Mouse (Mus musculus) CH12.LX (cell line): ENCODE data around the gene Rfx5. TPM values are rescaled to one million over a fixed set of nuclear protein-coding genes. Genes with fewer than 3 reads are reported as not detected.

Source experiments
- DNase-seq: peaks from one replicate; pipeline ENCODE4 v3.0.0-alpha.2; 2013; ENCODE audit errors: extremely low read depth
- H3K27ac ChIP-seq: 2 replicates; pipeline ENCODE4 v1.5.1; 2012; ENCODE audit warnings: low read depth, mild to moderate bottlenecking, control low read depth, moderate library complexity; ENCODE audit not compliant: insufficient read depth
- H3K27me3 ChIP-seq: replicated peaks from 2 replicates; pipeline ENCODE3; 2012; ENCODE audit warnings: inconsistent platforms
- H3K36me3 ChIP-seq, 2 experiments: replicated peaks in 1 of 2; 2 replicates each; pipeline versions ENCODE3 to v1.6.1; 2012; ENCODE audit warnings: inconsistent platforms in 1 of 2, low read length in 1 of 2, mild to moderate bottlenecking in 1 of 2, mixed read lengths in 1 of 2, moderate library complexity in 1 of 2; ENCODE audit not compliant: control insufficient read depth in 1 of 2, insufficient read depth in 1 of 2
- H3K4me1 ChIP-seq, 2 experiments: 2 replicates each; pipeline ENCODE4 v1.6.1; 2012; ENCODE audit warnings: inconsistent platforms in 1 of 2, moderate library complexity in 1 of 2; ENCODE audit not compliant: insufficient read depth in 2 of 2, control insufficient read depth in 1 of 2
- H3K4me2 ChIP-seq: 2 replicates; pipeline ENCODE4 v1.6.1; 2012; ENCODE audit warnings: low read depth, mild to moderate bottlenecking, control low read depth; ENCODE audit not compliant: poor library complexity, insufficient read depth, severe bottlenecking
- H3K4me3 ChIP-seq, 3 experiments: fragments of 150-350 bp in 1 of 3; sonication (generic) in 1 of 3; replicated peaks in 1 of 3; 2 replicates each; pipeline versions ENCODE3 to v1.5.1; 2011 to 2012; ENCODE audit warnings: low read depth in 2 of 3, low read length in 2 of 3, mild to moderate bottlenecking in 2 of 3, moderate library complexity in 2 of 3, control low read depth in 1 of 3, improper control_type of control experiment in 1 of 3, inconsistent platforms in 1 of 3, mixed read lengths in 1 of 3; ENCODE audit not compliant: poor library complexity in 1 of 3
- H3K79me2 ChIP-seq: replicated peaks from 2 replicates; pipeline ENCODE4 v1.6.1; 2012; ENCODE audit warnings: mild to moderate bottlenecking, moderate library complexity; ENCODE audit not compliant: control insufficient read depth, poor library complexity, insufficient read depth, severe bottlenecking; ENCODE audit errors: extremely low read depth
- H3K9ac ChIP-seq: 2 replicates; pipeline ENCODE4 v1.6.1; 2012; ENCODE audit warnings: low read depth, mild to moderate bottlenecking, control low read depth, moderate library complexity; ENCODE audit not compliant: insufficient read depth
- H3K9me3 ChIP-seq: replicated peaks from 2 replicates; pipeline ENCODE3; 2012; ENCODE audit warnings: low read length, inconsistent platforms, mixed read lengths
- BHLHE40 ChIP-seq: IDR thresholded peaks from 2 replicates; pipeline ENCODE4 v1.6.1; 2011; ENCODE audit warnings: mild to moderate bottlenecking, low read depth, low read length, improper control_type of control experiment
- CHD1 ChIP-seq: IDR thresholded peaks from 2 replicates; pipeline ENCODE4 v1.6.1; 2012; ENCODE audit warnings: low read depth, low read length, improper control_type of control experiment, inconsistent platforms
- CHD2 ChIP-seq: IDR thresholded peaks from 2 replicates; pipeline ENCODE4 v1.6.1; 2011; ENCODE audit warnings: low read length, improper control_type of control experiment
- CTCF ChIP-seq, 2 experiments: IDR thresholded peaks in 1 of 2; conservative IDR thresholded peaks in 1 of 2; 2 replicates each; pipeline ENCODE4 v1.5.1; 2011 to 2012; ENCODE audit warnings: low read depth in 2 of 2, low read length in 2 of 2, improper control_type of control experiment in 1 of 2, inconsistent platforms in 1 of 2, mild to moderate bottlenecking in 1 of 2, moderate library complexity in 1 of 2
- E2F4 ChIP-seq: IDR thresholded peaks from 2 replicates; pipeline ENCODE4 v1.6.1; 2011; ENCODE audit warnings: low read depth, low read length, improper control_type of control experiment; ENCODE audit not compliant: insufficient replicate concordance
- HCFC1 ChIP-seq: IDR thresholded peaks from 2 replicates; pipeline ENCODE4 v1.6.1; 2012; ENCODE audit warnings: low read depth, mild to moderate bottlenecking, inconsistent platforms, low read length, improper control_type of control experiment
- IRF4 ChIP-seq: IDR thresholded peaks from 2 replicates; pipeline ENCODE4 v1.6.1; 2014; ENCODE audit warnings: low read depth, mild to moderate bottlenecking, inconsistent platforms, low read length, improper control_type of control experiment
- JUN ChIP-seq: IDR thresholded peaks from 2 replicates; pipeline ENCODE4 v1.6.1; 2011; ENCODE audit warnings: low read depth, mild to moderate bottlenecking, low read length, improper control_type of control experiment, moderate library complexity; ENCODE audit not compliant: insufficient read depth
- KAT2A ChIP-seq: IDR thresholded peaks from 2 replicates; pipeline ENCODE4 v1.6.1; 2012; ENCODE audit warnings: low read length, improper control_type of control experiment, inconsistent platforms; ENCODE audit not compliant: insufficient replicate concordance
- MAFK ChIP-seq: IDR thresholded peaks from 2 replicates; pipeline ENCODE4 v1.6.1; 2011; ENCODE audit warnings: low read length, improper control_type of control experiment; ENCODE audit not compliant: insufficient replicate concordance
- MAZ ChIP-seq: IDR thresholded peaks from 2 replicates; pipeline ENCODE4 v1.6.1; 2012; ENCODE audit warnings: low read depth, mild to moderate bottlenecking, inconsistent platforms, low read length, improper control_type of control experiment, moderate library complexity
- MEF2A ChIP-seq: IDR thresholded peaks from 2 replicates; pipeline ENCODE4 v1.6.1; 2014; ENCODE audit warnings: low read depth, mild to moderate bottlenecking, inconsistent platforms, low read length, improper control_type of control experiment, borderline replicate concordance
- MYC ChIP-seq: IDR thresholded peaks from 2 replicates; pipeline ENCODE4 v1.6.1; 2011; ENCODE audit warnings: low read depth, mild to moderate bottlenecking, improper control_type of control experiment, low read length
- NELFE ChIP-seq: IDR thresholded peaks from 2 replicates; pipeline ENCODE4 v1.6.1; 2011; ENCODE audit warnings: low read depth, low read length, improper control_type of control experiment
- NRF1 ChIP-seq: IDR thresholded peaks from 2 replicates; pipeline ENCODE4 v1.6.1; 2014; ENCODE audit warnings: low read depth, mild to moderate bottlenecking, inconsistent platforms, low read length, improper control_type of control experiment, moderate library complexity
- PAX5 ChIP-seq: IDR thresholded peaks from 2 replicates; pipeline ENCODE4 v1.6.1; 2012; ENCODE audit warnings: low read length, inconsistent platforms, mixed read lengths
- POLR2A ChIP-seq: IDR thresholded peaks from 2 replicates; pipeline ENCODE4 v1.6.1; 2011; ENCODE audit warnings: low read depth, mild to moderate bottlenecking, improper control_type of control experiment, low read length
- POLR2AphosphoS2 ChIP-seq: IDR thresholded peaks from 2 replicates; pipeline ENCODE4 v1.6.1; 2011; ENCODE audit warnings: low read depth, low read length, improper control_type of control experiment
- RAD21 ChIP-seq: IDR thresholded peaks from 2 replicates; pipeline ENCODE4 v1.6.1; 2011; ENCODE audit warnings: low read depth, mild to moderate bottlenecking, low read length, improper control_type of control experiment, moderate library complexity
- RCOR1 ChIP-seq: conservative IDR thresholded peaks from 2 replicates; pipeline ENCODE4 v1.6.1; 2012; ENCODE audit warnings: low read depth, mild to moderate bottlenecking, inconsistent platforms, low read length, improper control_type of control experiment
- SIN3A ChIP-seq: IDR thresholded peaks from 2 replicates; pipeline ENCODE4 v1.6.1; 2012; ENCODE audit warnings: low read length, improper control_type of control experiment, inconsistent platforms
- SMC3 ChIP-seq: IDR thresholded peaks from 2 replicates; pipeline ENCODE4 v1.6.1; 2011; ENCODE audit warnings: low read depth, low read length, improper control_type of control experiment
- TBP ChIP-seq: conservative IDR thresholded peaks from 2 replicates; pipeline ENCODE4 v1.6.1; 2011; ENCODE audit warnings: low read depth, low read length, improper control_type of control experiment
- UBTF ChIP-seq: IDR thresholded peaks from 2 replicates; pipeline ENCODE4 v1.6.1; 2012; ENCODE audit warnings: low read depth, mild to moderate bottlenecking, inconsistent platforms, low read length, improper control_type of control experiment, moderate library complexity
- USF1 ChIP-seq: IDR thresholded peaks from 2 replicates; pipeline ENCODE4 v1.6.1; 2014; ENCODE audit warnings: low read depth, mild to moderate bottlenecking, inconsistent platforms, low read length, improper control_type of control experiment
- USF2 ChIP-seq: conservative IDR thresholded peaks from 2 replicates; pipeline ENCODE4 v1.6.1; 2011; ENCODE audit warnings: low read depth, low read length, improper control_type of control experiment
- ZC3H11A ChIP-seq: IDR thresholded peaks from 2 replicates; pipeline ENCODE4 v1.6.1; 2012; ENCODE audit warnings: low read depth, mild to moderate bottlenecking, inconsistent platforms, low read length, improper control_type of control experiment
- ZKSCAN1 ChIP-seq: IDR thresholded peaks from 2 replicates; pipeline ENCODE4 v1.6.1; 2012; ENCODE audit warnings: low read depth, inconsistent platforms, low read length, improper control_type of control experiment, borderline replicate concordance
- ZNF384 ChIP-seq: IDR thresholded peaks from 2 replicates; pipeline ENCODE4 v1.6.1; 2012; ENCODE audit warnings: low read depth, low read length, improper control_type of control experiment, inconsistent platforms
- dilution Hi-C: fragments of 300-500 bp; cut with MboI; formaldehyde crosslinking; loops from 2 replicates; pipeline ENCODE4 v1.14.3; 2020; ENCODE audit warnings: low sequenced_read_pairs; ENCODE audit not compliant: extremely low pct_unique_long_range_greater_than_20kb, extremely low pct_ligation_motif_present
- in situ Hi-C: fragments of 300-500 bp; cut with MboI; formaldehyde crosslinking; loops from 3 replicates; pipeline ENCODE4 v1.14.3; 2019; ENCODE audit warnings: low sequenced_read_pairs, low pct_ligation_motif_present, low pct_unique_long_range_greater_than_20kb, mixed read lengths
- polyA plus RNA-seq: library from polyadenylated mRNA; unstranded; fragments of >175 nt; gene quantifications from 2 replicates; pipeline ENCODE4 v1.2.1, GENCODE M21; 2012; ENCODE audit warnings: low read depth; ENCODE audit not compliant: insufficient read length
- total RNA-seq, 2 experiments: library from RNA; depleted of rRNA; stranded (reverse); fragments of 300-350 nt in 1 of 2; fragments of >200 nt in 1 of 2; gene quantifications; 2 replicates each; pipeline ENCODE4 v1.2.3; 2012 to 2014

Rfx5 gene
- total and polyA plus RNA-seq, 3 experiments: 11.4 to 22.0 (median 15.4) TPM

- Histone ChIP-seq H3K27ac (no peak overlapping the region), H3K9ac (peak overlapping the region; percentile 84), H3K36me3 (peaks cover 0 to 31% of the 10 kb centered on the region in 2 experiments), H3K4me1 (peaks cover 3 to 56% of the 10 kb centered on the region in 2 experiments; a peak in 3 of 4 replicates), H3K9me3 (no peaks in the 10 kb centered on the region), H3K4me3 (peak overlapping the region; percentile 53 to 95 (median 78)), H3K79me2 (peaks cover 11% of the 10 kb centered on the region), H3K4me2 (peak overlapping the region; percentile 72), H3K27me3 (no peaks in the 10 kb centered on the region)
- TF ChIP-seq NELFE (0 out of 2 replicates have a peak, but pooled peaks have one; percentile 69), USF2 (no peak), CHD1 (no peak), RCOR1 (no peak)
- DNase-seq: no peak
- dilution Hi-C loops (no loop called here), in situ Hi-C loops (no loop called here)
Measured at GRCm38 (mm10) chr3:94974026-94974527, 20.2 kb downstream of the Rfx5 start.

DNA sequence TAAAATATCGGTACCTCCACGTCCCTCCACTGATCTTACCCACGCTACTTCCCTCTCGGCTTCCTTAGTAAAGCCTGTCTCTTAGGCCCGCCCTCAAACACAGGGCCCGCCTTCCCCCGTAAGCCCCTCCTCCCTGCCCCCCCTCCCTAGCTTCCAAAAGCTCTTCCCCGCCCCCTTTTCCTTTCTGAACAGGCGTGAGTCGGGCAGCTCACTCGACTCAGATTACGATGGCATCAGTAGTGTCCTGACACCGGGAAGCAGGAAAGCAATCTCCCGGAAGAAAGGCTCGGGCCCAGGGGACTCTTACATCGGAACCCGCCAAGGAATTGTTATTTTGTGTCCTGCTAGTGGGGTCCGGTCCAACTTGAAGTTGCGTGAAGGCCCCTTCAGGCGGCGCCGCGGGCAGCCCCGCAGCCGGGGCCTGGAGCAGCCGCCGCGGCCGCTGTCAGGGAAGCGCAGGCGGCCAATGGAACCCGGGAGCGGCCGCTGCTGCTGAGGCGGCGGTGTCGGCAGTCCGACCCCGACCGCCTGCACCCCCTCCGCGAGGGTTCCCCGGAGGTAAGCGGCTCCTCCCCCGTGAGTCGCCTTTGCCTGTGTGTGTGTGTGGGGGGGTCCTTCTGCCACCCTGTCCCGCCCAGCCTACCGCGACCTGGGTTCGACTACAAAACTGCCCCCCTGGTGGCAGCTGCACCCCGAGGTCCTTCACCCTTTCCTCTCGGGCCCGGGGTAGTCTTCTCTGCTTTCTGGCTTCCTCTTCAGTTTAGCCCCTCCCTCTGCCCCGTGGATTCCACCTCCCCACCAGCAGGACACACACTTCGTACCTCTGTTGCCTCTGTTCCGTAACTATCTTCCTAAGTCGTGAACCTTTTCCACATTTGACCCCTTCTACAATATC, 20.9 kb downstream of the Rfx5 start, which contains the start of gene Pi4kb:
TSS of gene Pi4kb (plus strand) at position 204 of the 895 bp plus-strand sequence.
- in situ Hi-C loops: no loop called here
- peak within 1 kb of the TSS; percentile 99 for H3K9ac ChIP-seq
- no peaks in the 10 kb centered on the region for H3K9me3 ChIP-seq
- peaks cover 0 to 35% of the 10 kb centered on the region in 2 experiments for H3K36me3 ChIP-seq
- peaks cover 11% of the 10 kb centered on the region for H3K79me2 ChIP-seq
- H3K27me3 ChIP-seq: no peaks in the 10 kb centered on the region
- peak within 1 kb of the TSS; percentile 89 to 99 (median 95) for H3K4me3 ChIP-seq
- H3K4me2 ChIP-seq: peak within 1 kb of the TSS; percentile 96
- peak within 1 kb of the TSS; percentile 48 for H3K27ac ChIP-seq
- DNase-seq: peak; percentile 95
- peaks cover 3 to 60% of the 10 kb centered on the region in 2 experiments; a peak in 3 of 4 replicates for H3K4me1 ChIP-seq
- dilution Hi-C loops: no loop called here
- TF ChIP-seq NELFE: peak; percentile 71
- peak; percentile 19; the same call in 1 of the 2 replicates for TF ChIP-seq IRF4
- TF ChIP-seq CHD1: no peak; the same call in 1 of the 2 replicates
- no peak; the same call in 1 of the 2 replicates for TF ChIP-seq POLR2AphosphoS2
- 0 out of 2 replicates have a peak, but pooled peaks have one; percentile 80 for TF ChIP-seq UBTF
- TF ChIP-seq USF1: no peak
- TF ChIP-seq SIN3A: peak; percentile 77
- no peak for TF ChIP-seq PAX5
- no peak for TF ChIP-seq RAD21
- TF ChIP-seq MAZ: peak; percentile 78; the same call in 1 of the 2 replicates
- TF ChIP-seq HCFC1: peak; percentile 74
- no peak for TF ChIP-seq NRF1
- peak; percentile 81 for TF ChIP-seq POLR2A
- no peak for TF ChIP-seq ZC3H11A
- TF ChIP-seq BHLHE40: no peak
- TF ChIP-seq KAT2A: 0 out of 2 replicates have a peak, but pooled peaks have one; percentile 18
- TF ChIP-seq USF2: no peak
- peak; percentile 69 for TF ChIP-seq TBP
- TF ChIP-seq CHD2: peak; percentile 48; the same call in 1 of the 2 replicates
- no peak for TF ChIP-seq JUN
- no peak for TF ChIP-seq SMC3
- TF ChIP-seq ZKSCAN1: no peak
- TF ChIP-seq MYC: peak; percentile 65; the same call in 1 of the 2 replicates
- TF ChIP-seq CTCF (conservative IDR thresholded peaks at IDR 0.05 in 1 of 2, IDR thresholded peaks at IDR 0.05 in 1 of 2; ENCODE audit: low read depth in 2 of 2, low read length in 2 of 2): peak in 1 of 2 experiments; percentile 6; a peak in 1 of 4 replicates
- no peak for TF ChIP-seq ZNF384
- TF ChIP-seq MAFK: no peak
- peak; percentile 14; the same call in 1 of the 2 replicates for TF ChIP-seq MEF2A
- no peak for TF ChIP-seq E2F4
